25 mouse cellular contexts compared by ENCODE assay signal in genomic region chrX:143203828-143204419, GRCm38 (mm10).
"Had no signal": no experiment of that assay in that cellular context is flagged by ENCODE, and none has a peak within 500 bp of the region (broad histone marks: within the 10 kb centered on the region; RNA-seq: fewer than 3 reads in every experiment).

No protein-coding gene starts in this region.

- H3K9ac ChIP-seq: heart, embryonic 13.5 days; heart, embryonic 15.5 days; hindbrain, embryonic 13.5 days; hindbrain, embryonic 15.5 days; kidney, embryonic 15.5 days; limb, embryonic 13.5 days; limb, embryonic 15.5 days had no signal

- H3K4me2 ChIP-seq: heart, embryonic 11.5 days; heart, embryonic 13.5 days; heart, embryonic 15.5 days; hindbrain, embryonic 13.5 days; hindbrain, embryonic 15.5 days; kidney, embryonic 15.5 days; limb, embryonic 13.5 days; limb, embryonic 15.5 days; liver, embryonic 11.5 days had no signal

- H3K4me3 ChIP-seq: heart, adult 2 months; heart, embryonic 13.5 days; heart, embryonic 15.5 days; hindbrain, embryonic 13.5 days; hindbrain, embryonic 15.5 days; kidney, embryonic 15.5 days; limb, embryonic 13.5 days; limb, embryonic 15.5 days had no signal

- H3K4me1 ChIP-seq: heart, embryonic 13.5 days; heart, embryonic 15.5 days; hindbrain, embryonic 13.5 days; hindbrain, embryonic 15.5 days; kidney, embryonic 15.5 days; limb, embryonic 13.5 days; limb, embryonic 15.5 days had no signal

- H3K9me3 ChIP-seq: heart, embryonic 13.5 days; heart, embryonic 15.5 days; hindbrain, embryonic 13.5 days; hindbrain, embryonic 15.5 days; kidney, embryonic 15.5 days; limb, embryonic 13.5 days; limb, embryonic 15.5 days had no signal

- H3K27me3 ChIP-seq: heart, embryonic 13.5 days; heart, embryonic 15.5 days; hindbrain, embryonic 15.5 days had no signal

- H3K36me3 ChIP-seq: heart, embryonic 13.5 days; heart, embryonic 15.5 days; hindbrain, embryonic 13.5 days; hindbrain, embryonic 15.5 days; kidney, embryonic 15.5 days; limb, embryonic 13.5 days; limb, embryonic 15.5 days had no signal

- ATAC-seq: hindbrain, postnatal 0 days had no signal

- DNase-seq: gastrocnemius, postnatal 14 days; gastrocnemius, postnatal 36 days; heart, adult 11 months; heart, adult 2 months; heart, postnatal 14 days; heart, postnatal 36 days; kidney, adult 11 months; kidney, adult 2 months; kidney, adult 9 months; kidney, postnatal 14 days; kidney, postnatal 36 days; layer of hippocampus, adult 9-11 months; layer of hippocampus, postnatal 36 days; left cerebral cortex, postnatal 4 days had no signal

- H3K27ac ChIP-seq: heart, adult 2 months; heart, embryonic 13.5 days; heart, embryonic 15.5 days; hindbrain, embryonic 13.5 days; hindbrain, embryonic 15.5 days; hindbrain, postnatal 0 days; kidney, embryonic 15.5 days; kidney, postnatal 0 days; limb, embryonic 13.5 days; limb, embryonic 15.5 days had no signal
